Mouse (Mus musculus) heart, embryonic 13.5 days (tissue): ENCODE data around the gene Meltf. TPM values are rescaled to one million over a fixed set of nuclear protein-coding genes. Genes with fewer than 3 reads are reported as not detected.

Experiments used
- polyA plus RNA-seq: library from polyadenylated mRNA; unstranded; fragments of >200 nt; fragmentation: Nextera tagmentation; extraction: Ambion mirVana; gene quantifications from 2 replicates; pipeline ENCODE4 v1.2.1, GENCODE M21; 2015

Meltf gene
- polyA plus RNA-seq, 1 experiment from 2014 or later: 0.05 TPM

Other genes starting within 250 kb of the Meltf start
- 12.4 and 13.2 TPM in 2 replicates for gene Dlg1, start 215.4 kb upstream of the Meltf start, polyA plus RNA-seq
- gene Pigz, start 55.0 kb downstream of the Meltf start, polyA plus RNA-seq: 0.60 and 0.73 TPM in 2 replicates
- 101 and 107 TPM in 2 replicates for gene 0610012G03Rik, start 69.7 kb downstream of the Meltf start, polyA plus RNA-seq
- 66.7 and 74.1 TPM in 2 replicates for gene Ncbp2, start 69.7 kb downstream of the Meltf start, polyA plus RNA-seq
- 10.4 and 11.3 TPM in 2 replicates for gene Senp5, start 124.5 kb downstream of the Meltf start, polyA plus RNA-seq
- 23.1 and 23.2 TPM in 2 replicates for gene Pak2, start 200.5 kb downstream of the Meltf start, polyA plus RNA-seq
- 82.2 and 82.5 TPM in 2 replicates for gene Pigx, start 220.9 kb downstream of the Meltf start, polyA plus RNA-seq
- 18.3 and 20.7 TPM in 2 replicates for gene Cep19, start 221.0 kb downstream of the Meltf start, polyA plus RNA-seq